Mouse (Mus musculus) T-helper 2 cell (primary cell): ENCODE data around the gene Itih4.

Source experiments
- in situ Hi-C: fragments of 300-600 bp; cut with MboI, MseI; formaldehyde crosslinking; loops from one replicate; pipeline ENCODE4 v1.15.1; 2025; ENCODE audit warnings: high pct_unique_total_duplicates

The Itih4 gene

DNA sequence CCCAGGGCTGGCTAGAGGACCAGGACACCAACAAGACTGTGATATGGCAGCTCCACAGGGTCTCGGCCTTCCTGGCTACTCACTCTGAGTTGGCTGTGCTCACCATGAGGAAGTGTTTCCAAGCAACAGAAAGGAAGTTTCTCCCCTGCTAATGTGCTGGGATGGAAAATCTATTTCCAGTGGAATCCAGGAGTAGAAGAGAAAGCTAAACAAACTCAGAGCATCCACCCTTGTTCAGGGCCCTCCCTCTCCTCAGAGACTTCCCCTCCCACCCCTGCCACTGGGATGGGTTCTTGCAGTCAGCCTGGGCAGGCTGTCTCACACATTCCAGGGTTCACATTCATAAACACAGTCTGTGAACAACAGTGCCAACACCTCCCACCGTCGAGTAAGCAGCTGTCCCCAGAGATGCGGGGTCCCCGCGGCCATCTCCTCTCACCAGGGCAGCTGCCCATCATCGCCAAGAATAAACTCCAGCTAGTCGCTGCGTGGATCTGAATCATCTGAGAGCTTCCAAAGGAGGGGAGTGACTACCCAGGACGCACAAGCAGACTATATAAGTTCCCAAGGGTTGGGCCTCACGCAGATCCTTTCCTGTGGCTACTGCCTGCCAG is 7.2 kb upstream of the Itih4 start, which contains the start of gene Mustn1:
Gene Mustn1, plus strand, starts transcription at position 243 of the 614 bp plus-strand sequence.
- in situ Hi-C loops: no loop called here

DNA sequence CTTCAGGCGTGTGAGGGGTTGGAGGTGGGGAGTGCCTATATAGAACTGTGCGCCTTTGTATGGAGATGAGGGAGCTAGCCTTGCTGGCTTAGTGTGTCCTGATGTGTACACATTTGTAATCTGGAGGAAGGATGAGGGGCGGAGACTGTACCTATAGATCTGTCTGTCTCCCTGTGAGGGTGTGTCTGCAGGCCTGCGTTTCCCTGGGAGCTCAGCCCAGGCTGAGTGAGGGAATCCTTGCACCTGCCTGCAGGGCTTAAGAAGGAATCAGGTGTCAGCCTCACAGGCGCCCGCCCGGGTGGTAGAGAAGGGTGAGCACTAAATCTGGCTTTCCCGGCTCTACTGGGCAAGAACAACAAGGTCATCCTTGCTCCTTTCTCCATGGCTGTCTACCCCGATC is 6.5 kb upstream of the Itih4 start:
- in situ Hi-C loops: no loop called here

GRCm38 (mm10) chr14:30880251-30880650 is 6.0 kb upstream of the Itih4 start:
- in situ Hi-C loops: no loop called here

- in situ Hi-C loops: no loop called here
Observed at GRCm38 (mm10) chr14:30880811-30881717, 5.2 kb upstream of the Itih4 start.

DNA sequence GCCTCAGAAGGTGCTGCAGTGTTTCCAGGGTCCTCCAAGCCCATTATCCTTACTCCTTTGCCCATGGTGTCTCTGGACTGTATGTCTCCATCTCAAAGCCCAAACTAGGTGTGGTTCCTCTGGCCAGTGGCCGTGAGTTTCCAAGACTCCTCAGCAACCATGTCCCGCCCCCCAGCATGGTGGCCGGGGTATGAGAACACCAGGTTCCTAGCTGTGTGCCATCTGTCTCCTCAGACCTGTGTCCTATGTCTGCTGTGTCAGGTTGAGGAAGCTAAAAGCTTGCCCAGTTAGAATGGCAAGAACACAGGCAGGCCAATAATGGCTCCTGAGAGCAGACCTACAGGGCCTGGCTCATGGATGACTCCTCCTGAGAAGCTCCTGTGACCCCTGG is 4.6 kb upstream of the Itih4 start:
- in situ Hi-C loops: no loop called here

- in situ Hi-C loops: no loop called here
Observed at GRCm38 (mm10) chr14:30885298-30885697, 978 bp upstream of the Itih4 start.

DNA sequence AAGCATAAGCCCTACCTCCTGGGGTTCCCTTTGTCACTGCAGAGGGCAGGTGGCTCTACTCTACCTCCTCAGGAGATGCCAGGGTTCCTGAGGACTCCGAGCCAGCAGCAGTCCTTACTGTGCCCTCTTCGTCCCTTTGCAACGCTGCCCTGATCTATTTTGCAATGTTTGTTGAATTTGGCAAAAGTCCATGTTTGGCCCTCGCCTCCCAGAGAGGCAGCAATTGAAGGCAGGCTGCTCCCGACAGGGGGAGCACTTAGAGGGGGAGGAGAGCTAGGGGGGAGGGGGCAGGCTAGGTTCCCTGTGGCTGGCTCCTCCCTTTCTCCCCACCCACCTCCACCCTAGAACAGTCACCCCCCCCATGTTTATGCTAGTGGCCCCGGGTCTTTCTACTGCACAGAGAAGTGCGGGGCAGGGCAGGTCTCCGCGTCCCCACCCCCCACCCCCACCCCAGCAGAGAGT is 2.0 kb downstream of the Itih4 start:
- in situ Hi-C loops: no loop called here

GRCm38 (mm10) chr14:30899972-30900371 is 13.7 kb downstream of the Itih4 start:
- in situ Hi-C loops: no loop called here

DNA sequence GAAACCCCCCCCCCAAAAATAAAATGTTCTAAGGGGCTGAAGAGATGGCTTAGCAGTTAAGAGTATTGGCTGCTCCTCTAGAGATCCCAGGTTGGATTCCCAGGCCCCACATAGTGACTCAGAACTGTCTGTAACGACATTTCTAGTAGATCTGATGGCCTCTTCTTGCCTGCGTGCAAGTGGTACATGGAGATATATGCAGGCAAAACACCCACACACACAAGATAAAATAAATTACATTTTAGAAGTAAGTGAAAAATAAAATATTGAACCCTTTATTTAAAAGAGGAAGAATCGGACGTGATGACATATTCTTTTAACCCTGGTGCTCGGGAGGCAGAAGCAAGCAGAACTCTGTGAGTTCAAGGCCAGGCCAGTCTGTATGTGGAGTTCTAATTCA is 16.4 kb downstream of the Itih4 start:
- in situ Hi-C loops: no loop called here

- in situ Hi-C loops: no loop called here
Observed at GRCm38 (mm10) chr14:30903036-30903435, 16.8 kb downstream of the Itih4 start.

GRCm38 (mm10) chr14:30904307-30904706 is 18.0 kb downstream of the Itih4 start:
- in situ Hi-C loops: no loop called here

DNA sequence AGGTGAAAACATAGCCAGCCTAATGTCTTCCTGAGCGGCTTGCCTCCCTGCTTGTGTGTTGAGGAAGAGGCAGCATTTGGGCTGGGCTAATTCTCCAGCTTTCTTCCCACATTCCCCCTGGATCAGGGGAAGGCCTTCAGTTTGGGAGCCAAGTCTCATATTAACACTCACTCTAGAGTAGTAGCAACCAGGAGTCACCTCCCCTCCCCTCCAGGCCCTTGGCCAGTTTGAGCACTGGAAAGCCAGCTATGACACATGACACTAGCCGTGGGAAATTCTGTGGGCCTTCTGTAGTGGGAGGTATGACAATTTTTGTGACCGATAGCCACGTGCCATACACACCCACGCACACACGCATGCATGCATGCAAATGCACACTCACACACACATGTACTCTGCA is 19.7 kb downstream of the Itih4 start:
- in situ Hi-C loops: no loop called here

DNA sequence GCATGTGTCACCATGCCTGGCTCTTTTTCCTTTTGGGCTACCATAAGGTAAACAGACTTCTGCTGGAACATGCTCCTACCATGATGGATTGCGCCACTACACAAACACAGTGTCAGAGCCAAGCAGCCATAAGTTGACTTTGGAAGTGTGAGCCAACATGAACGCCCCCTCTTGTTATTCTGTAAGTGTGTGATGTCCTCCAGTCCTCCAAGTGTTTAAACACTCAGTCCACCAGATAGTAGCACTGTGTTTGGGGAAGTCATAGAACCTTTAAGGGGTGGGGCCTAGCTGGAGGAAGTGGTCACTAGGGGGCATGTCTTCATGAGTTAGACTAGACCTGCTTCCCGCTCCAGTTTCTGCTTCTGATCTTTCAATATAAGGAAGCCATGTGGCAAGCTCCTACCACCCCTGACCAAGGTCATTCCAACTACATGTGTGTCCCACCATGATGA is 21.6 kb downstream of the Itih4 start:
- in situ Hi-C loops: no loop called here

- in situ Hi-C loops: no loop called here
Observed at GRCm38 (mm10) chr14:30911141-30911540, 24.9 kb downstream of the Itih4 start.

- in situ Hi-C loops: no loop called here
Observed at GRCm38 (mm10) chr14:30912641-30913040, 26.4 kb downstream of the Itih4 start.

DNA sequence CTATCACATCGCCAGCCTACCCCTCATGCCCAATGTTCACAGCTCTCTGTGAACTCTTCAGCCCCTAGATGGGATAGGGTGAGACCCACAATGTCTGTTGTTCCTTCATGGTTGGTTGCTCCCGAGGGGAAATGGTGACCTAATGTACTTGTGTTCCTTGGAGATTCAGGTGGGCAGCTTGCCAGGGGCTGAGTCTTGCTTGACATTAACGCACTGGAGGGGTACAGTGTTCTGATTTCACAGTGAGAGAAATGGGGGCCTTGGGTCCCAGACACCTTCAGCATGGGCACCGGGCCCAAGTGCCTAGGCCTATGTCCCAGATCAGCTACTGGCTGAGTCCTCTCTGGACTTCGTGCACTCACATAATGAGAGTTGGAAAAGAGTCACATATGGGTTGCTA is 27.1 kb downstream of the Itih4 start:
- in situ Hi-C loops: no loop called here

DNA sequence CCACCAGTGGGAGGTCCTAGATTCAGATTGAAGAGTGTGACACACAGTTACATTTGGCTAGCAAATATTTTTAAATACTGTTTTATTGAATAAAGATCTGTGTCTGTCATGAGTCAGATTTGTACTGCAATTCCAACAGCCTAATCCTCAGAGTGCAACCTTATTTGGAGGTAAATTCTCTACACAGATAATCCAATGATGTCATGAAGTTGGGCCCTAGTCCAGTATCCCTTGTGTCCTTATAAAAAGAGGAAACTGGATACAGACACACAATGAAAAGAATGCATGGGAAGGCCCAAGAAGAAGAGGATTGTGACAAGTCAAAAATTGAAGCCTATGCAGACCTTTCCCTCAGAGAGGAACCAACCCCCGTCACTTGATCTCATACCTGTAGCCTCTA is 30.2 kb downstream of the Itih4 start:
- in situ Hi-C loops: no loop called here

- in situ Hi-C loops: no loop called here
Observed at GRCm38 (mm10) chr14:30922053-30922670, 35.9 kb downstream of the Itih4 start.

- in situ Hi-C loops: no loop called here
Observed at GRCm38 (mm10) chr14:30923375-30924105, 37.3 kb downstream of the Itih4 start, which contains the start of gene Itih3. Gene Itih3 (minus strand): TSS chr14:30923760.

GRCm38 (mm10) chr14:30925492-30925891 is 39.2 kb downstream of the Itih4 start:
- in situ Hi-C loops: no loop called here

GRCm38 (mm10) chr14:30930386-30930785 is 44.1 kb downstream of the Itih4 start:
- in situ Hi-C loops: no loop called here

- in situ Hi-C loops: no loop called here
Observed at GRCm38 (mm10) chr14:30933351-30933750, 47.1 kb downstream of the Itih4 start.
